Mouse (Mus musculus): ENCODE results near the gene C1rl. TPM values are rescaled to one million over a fixed set of nuclear protein-coding genes. Genes with fewer than 3 reads are reported as not detected.

Gene C1rl
- total RNA-seq (2014; fragmentation: Nextera tagmentation) (6.8 and 7.0 TPM in 2 replicates), total RNA-seq (2017) (5.9 and 8.6 TPM in 2 replicates)

- ATAC-seq (replicated peaks; ENCODE audit: poor library complexity, severe bottlenecking): peak; percentile 83
Measured at GRCm38 (mm10) chr6:124492842-124493561, at the start of gene C1rl. C1rl (plus strand) TSS chr6:124493113.

GRCm38 (mm10) chr6:124443338-124443737, 49.6 kb upstream of the C1rl start:
- ATAC-seq (replicated peaks; ENCODE audit: poor library complexity, severe bottlenecking): no peak

GRCm38 (mm10) chr6:124446024-124446423, 46.9 kb upstream of the C1rl start:
- ATAC-seq (replicated peaks; ENCODE audit: poor library complexity, severe bottlenecking): no peak

GRCm38 (mm10) chr6:124446459-124446858, 46.5 kb upstream of the C1rl start:
- no peak for ATAC-seq (replicated peaks; ENCODE audit: poor library complexity, severe bottlenecking)

- no peak for ATAC-seq (replicated peaks; ENCODE audit: poor library complexity, severe bottlenecking)
Measured at GRCm38 (mm10) chr6:124447356-124447755, 45.6 kb upstream of the C1rl start.

GRCm38 (mm10) chr6:124448186-124448852, 44.6 kb upstream of the C1rl start:
- peak; percentile 68 for ATAC-seq (replicated peaks; ENCODE audit: poor library complexity, severe bottlenecking)

GRCm38 (mm10) chr6:124448959-124449667, 43.8 kb upstream of the C1rl start:
- no peak for ATAC-seq (replicated peaks; ENCODE audit: poor library complexity, severe bottlenecking)

GRCm38 (mm10) chr6:124449668-124450383, 43.1 kb upstream of the C1rl start:
- no peak for ATAC-seq (replicated peaks; ENCODE audit: poor library complexity, severe bottlenecking)

- no peak for ATAC-seq (replicated peaks; ENCODE audit: poor library complexity, severe bottlenecking)
Measured at GRCm38 (mm10) chr6:124451995-124452394, 40.9 kb upstream of the C1rl start.

- ATAC-seq (replicated peaks; ENCODE audit: poor library complexity, severe bottlenecking): no peak
Measured at GRCm38 (mm10) chr6:124453756-124454155, 39.2 kb upstream of the C1rl start.

GRCm38 (mm10) chr6:124456243-124456642, 36.7 kb upstream of the C1rl start:
- no peak for ATAC-seq (replicated peaks; ENCODE audit: poor library complexity, severe bottlenecking)

- ATAC-seq (replicated peaks; ENCODE audit: poor library complexity, severe bottlenecking): no peak
Measured at GRCm38 (mm10) chr6:124457827-124458226, 35.1 kb upstream of the C1rl start.

GRCm38 (mm10) chr6:124458505-124458904, 34.4 kb upstream of the C1rl start:
- ATAC-seq (replicated peaks; ENCODE audit: poor library complexity, severe bottlenecking): no peak

GRCm38 (mm10) chr6:124459388-124459787, 33.5 kb upstream of the C1rl start:
- no peak for ATAC-seq (replicated peaks; ENCODE audit: poor library complexity, severe bottlenecking)

- ATAC-seq (replicated peaks; ENCODE audit: poor library complexity, severe bottlenecking): peak; percentile 26; the same call in 1 of the 2 replicates
Measured at GRCm38 (mm10) chr6:124463881-124464291, 29.0 kb upstream of the C1rl start.

- ATAC-seq (replicated peaks; ENCODE audit: poor library complexity, severe bottlenecking): peak; percentile 80
Measured at GRCm38 (mm10) chr6:124464305-124465271, 28.3 kb upstream of the C1rl start, which contains the start of gene Clstn3. Clstn3 (minus strand) TSS chr6:124464794.

GRCm38 (mm10) chr6:124465299-124465698, 27.6 kb upstream of the C1rl start:
- ATAC-seq (replicated peaks; ENCODE audit: poor library complexity, severe bottlenecking): no peak

- ATAC-seq (replicated peaks; ENCODE audit: poor library complexity, severe bottlenecking): no peak
Measured at GRCm38 (mm10) chr6:124465729-124466128, 27.2 kb upstream of the C1rl start.

GRCm38 (mm10) chr6:124471121-124471520, 21.8 kb upstream of the C1rl start:
- no peak for ATAC-seq (replicated peaks; ENCODE audit: poor library complexity, severe bottlenecking)

Data from granulocyte monocyte progenitor cell, adult 5-6 weeks (primary cell).